Mouse (Mus musculus) erythroblast, embryonic 14.5 days (primary cell): ENCODE data around the gene Tmem260.

Experiments
- GATA1 ChIP-seq: IDR thresholded peaks from 2 replicates; pipeline ENCODE4 v1.6.1; 2012; ENCODE audit warnings: low read length, inconsistent platforms, mixed read lengths
- TAL1 ChIP-seq: IDR thresholded peaks from 3 replicates; pipeline ENCODE4 v1.6.1; 2012; ENCODE audit warnings: low read length, inconsistent platforms, mixed read lengths

- no peak for TF ChIP-seq TAL1
- TF ChIP-seq GATA1 = no peak
These were observed 28.9 kb upstream of the Tmem260 start for GRCm38 (mm10) chr14:48417064-48417463.
